Mouse (Mus musculus) megakaryocyte-erythroid progenitor cell, adult 5-6 weeks (primary cell): ENCODE measurements around the gene Tprg. TPM values are rescaled to one million over a fixed set of nuclear protein-coding genes. Genes with fewer than 3 reads are reported as not detected.

Experiments
- ATAC-seq: replicated peaks from 2 replicates; pipeline ENCODE4 v1.8.0; 2016; ENCODE audit warnings: mild to moderate bottlenecking, inconsistent platforms; ENCODE audit not compliant: severe bottlenecking, poor library complexity, low FRiP score, low TSS enrichment
- total RNA-seq, 2 experiments: library from RNA; stranded (forward) in 1 of 2; stranded (reverse) in 1 of 2; fragments of 200-1000, 215-1000 nt in 1 of 2; fragments of >200 nt in 1 of 2; fragmentation: Nextera tagmentation in 1 of 2; gene quantifications; 2 replicates each; pipeline ENCODE4 v1.2.3; 2014 to 2017

Tprg gene
- total RNA-seq, 2 experiments from 2014 or later: not detected

DNA sequence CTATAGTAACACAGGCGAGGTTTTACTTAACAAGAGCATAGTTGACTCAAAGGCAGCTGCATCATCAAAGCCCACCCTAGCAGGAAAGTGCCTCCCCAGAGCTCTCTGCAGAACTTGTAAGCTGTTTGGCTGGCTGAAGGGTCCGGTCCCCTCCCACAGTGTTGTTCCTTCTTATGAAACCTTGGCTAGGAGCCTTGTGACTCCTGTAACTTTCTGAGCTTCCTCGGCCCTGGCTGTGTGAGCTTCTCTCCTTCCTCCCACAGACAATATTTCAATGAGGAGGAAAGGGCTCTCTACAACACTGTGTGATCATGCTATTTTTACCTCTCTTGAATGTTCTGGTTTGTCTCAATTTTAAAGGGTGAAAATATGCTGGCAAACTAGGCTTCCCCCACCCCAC, 28.5 kb downstream of the Tprg start:
- no peak for ATAC-seq

DNA sequence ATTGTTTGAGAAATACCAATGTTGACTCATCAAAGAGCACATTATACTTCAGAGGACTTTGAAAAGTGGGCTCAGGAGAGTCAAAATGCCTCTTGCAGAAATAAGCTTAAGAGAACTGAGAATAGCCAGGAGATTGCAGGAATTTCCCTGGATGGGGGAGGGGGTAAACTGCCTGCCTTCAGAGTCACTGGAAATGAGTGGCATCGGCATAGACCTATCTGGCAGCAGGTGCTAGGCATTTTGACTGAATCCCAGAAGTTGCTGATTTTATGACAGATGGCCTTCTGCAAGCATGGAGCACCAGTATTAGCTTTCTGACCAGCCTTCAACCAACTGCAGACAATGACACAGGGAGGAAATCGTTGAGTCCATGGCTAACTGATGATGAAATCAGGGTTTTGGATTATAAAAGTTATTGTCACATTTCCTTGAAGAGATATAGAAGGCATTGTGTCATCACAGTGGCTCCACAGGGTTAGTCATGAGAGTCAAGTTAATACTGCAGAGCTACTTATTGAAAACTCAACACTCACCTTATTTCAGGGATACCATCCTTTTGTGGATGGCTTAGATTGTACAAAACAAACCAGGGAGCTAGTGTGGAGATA, 39.1 kb downstream of the Tprg start:
- ATAC-seq: no peak

DNA sequence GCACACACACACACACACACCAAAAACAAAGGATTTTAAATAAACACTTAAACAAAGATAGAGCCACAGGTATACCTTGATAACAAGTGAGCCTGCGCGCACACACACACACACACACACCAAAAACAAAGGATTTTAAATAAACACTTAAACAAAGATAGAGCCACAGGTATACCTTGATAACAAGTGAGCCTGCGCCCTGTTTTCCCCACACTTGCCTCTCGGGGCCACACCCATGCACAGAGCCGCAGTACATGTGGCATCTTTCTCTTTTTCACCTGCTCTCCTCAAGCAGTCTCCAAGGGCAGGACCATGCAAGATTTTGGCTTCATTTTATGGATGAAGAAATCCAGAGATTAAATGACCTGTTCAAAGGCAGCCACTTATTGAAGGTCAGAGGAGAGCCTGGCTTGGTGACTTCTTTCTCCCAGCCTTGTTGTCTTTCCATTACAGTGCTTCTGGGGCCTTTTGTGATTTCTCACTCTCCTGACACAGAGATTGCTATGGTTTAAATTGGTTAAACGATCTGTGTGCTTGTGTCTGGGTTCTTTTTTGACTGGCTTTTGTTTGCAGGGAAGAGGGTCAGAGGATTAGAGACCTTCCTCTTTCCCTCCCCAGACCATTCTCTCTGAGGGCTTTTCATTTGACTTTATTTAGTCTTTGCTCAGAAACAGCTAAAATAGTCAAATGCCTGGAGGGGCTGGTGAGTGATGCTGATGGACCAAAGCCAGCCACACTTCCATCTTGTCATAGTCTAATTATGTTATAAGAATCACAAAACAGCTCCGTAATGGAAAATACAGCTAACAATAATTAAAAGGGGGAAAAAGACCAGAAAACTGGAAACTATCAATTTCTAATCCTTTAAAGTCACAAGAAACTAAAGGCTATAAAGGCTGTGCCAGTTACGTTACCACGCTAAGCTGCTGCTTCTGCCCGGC, 46.9 kb downstream of the Tprg start:
- ATAC-seq: no peak

DNA sequence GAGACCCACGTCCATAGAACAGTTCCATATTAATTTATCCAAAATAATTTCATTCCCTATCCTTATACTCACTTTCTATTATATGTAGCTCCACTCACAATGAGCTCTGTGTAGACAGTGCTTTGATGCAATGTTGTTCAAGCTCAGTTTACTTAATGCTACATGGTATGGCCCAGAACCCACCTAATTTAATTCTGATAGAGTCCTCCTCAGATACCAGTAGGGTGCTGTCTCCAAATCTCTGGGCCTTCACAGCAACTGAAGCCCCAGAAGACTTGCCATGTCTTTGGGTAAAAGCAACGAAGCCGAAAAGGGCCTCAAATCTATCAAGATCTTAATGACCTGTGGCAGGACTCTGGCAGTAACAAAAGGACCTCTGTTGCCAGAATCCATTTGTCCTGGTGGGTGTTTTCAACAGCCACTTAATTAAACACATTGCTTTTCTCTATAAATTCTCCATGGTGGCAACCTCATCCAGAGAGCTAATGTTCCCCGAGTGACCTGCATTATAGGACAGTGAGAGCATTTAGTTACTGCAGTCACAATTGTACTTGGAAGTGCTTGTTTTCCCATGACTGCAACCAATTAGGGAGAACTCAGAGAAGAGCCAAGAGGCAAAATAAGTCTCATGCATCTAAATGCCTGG, 48.6 kb downstream of the Tprg start:
- no peak for ATAC-seq

DNA sequence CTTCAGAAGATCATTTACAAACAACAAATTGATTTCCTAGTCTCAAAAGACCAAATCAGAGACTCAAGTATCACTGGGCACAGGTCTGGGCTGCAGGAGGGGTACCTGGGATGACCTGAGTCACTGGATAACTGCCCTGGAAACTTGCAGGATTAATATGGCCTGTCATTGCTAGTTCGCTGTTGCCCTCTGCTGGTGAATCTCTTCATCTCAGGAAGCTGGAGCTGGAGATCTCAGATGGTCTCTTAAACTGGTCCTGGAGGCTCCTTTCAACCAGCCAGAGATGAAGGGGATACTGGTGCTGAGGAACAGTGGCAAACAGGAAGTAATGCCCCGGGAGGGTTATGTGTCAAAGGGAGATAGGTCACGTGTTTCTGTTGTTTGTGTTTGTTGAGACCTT, 63.0 kb downstream of the Tprg start:
- peak; percentile 65; the same call in 1 of the 2 replicates for ATAC-seq

DNA sequence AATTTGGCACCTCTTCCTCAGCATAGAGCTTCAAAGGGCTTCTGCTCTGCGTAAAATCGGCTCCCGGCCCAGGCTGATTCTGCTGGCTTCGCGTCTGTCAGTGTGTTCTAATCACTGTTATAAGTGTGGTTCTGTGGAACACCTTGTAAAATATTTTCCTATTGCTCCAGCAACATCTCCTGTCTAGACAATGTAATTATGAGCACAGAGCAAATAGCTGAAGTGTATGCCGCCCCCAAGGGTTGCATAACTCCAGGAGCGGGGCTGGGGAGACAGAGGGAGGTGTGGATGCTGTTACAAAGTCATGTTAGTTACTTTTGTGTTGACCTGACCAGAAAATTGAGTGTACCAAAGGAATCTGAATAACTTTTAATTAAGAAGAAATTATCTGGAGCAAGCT, 81.2 kb downstream of the Tprg start:
- no peak for ATAC-seq

DNA sequence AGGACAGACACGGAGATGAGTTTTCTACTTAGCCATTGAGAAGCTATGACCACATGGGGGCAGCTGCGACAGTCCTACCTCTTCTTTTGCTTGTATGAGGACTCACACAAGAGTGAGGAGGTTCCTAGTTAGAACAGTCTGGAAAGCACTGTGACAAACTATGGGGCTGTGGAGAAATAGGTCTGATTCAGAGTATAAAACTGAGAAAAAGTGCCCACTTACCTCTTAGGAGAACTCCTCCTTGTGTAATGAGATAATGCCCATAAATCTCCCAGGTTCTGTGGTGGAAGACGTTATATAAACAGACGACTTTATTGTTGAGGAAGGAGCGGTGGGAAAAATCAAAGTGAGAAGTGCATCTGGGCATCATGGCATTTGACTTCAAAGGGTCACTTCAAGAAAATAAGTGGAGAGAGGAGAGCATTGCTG, 83.4 kb downstream of the Tprg start:
- no peak for ATAC-seq

DNA sequence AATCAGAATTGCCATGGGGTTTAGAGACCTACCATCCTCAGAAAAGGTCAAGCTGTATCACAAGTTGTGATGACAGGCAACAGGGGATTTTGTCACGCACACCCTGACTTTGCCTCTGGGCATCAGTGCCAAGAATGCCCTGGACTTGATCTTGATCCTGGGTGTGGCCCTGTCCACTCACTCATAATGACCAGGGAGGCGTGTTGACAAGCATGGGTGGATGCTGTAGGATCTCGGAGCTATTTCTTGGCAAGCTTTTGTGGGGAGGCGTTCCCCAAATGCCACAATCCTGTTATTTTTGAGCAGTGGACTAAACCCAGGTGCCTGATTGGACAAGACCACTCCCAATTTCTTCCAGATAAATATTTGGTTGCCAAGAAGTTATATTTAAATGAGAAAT, 87.5 kb downstream of the Tprg start:
- ATAC-seq: no peak

DNA sequence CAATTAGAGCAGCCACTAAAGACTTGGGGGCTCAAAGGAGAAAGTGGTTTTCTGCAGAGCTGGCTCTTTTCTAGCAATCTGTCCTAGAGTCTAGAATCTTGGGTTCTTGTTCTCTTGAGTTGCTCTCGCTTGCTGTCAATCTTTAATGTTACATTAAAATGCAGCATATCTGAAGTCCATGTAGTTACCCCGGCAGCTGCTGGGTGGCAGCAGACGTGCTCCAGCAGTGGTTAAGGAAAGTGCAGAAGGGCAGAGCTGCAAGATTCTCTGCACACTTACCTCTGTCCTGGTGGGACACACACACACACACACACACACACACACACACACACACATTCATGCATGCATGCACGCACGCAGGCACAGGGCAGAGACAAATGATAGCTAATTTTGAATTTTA, 88.2 kb downstream of the Tprg start:
- ATAC-seq: no peak

DNA sequence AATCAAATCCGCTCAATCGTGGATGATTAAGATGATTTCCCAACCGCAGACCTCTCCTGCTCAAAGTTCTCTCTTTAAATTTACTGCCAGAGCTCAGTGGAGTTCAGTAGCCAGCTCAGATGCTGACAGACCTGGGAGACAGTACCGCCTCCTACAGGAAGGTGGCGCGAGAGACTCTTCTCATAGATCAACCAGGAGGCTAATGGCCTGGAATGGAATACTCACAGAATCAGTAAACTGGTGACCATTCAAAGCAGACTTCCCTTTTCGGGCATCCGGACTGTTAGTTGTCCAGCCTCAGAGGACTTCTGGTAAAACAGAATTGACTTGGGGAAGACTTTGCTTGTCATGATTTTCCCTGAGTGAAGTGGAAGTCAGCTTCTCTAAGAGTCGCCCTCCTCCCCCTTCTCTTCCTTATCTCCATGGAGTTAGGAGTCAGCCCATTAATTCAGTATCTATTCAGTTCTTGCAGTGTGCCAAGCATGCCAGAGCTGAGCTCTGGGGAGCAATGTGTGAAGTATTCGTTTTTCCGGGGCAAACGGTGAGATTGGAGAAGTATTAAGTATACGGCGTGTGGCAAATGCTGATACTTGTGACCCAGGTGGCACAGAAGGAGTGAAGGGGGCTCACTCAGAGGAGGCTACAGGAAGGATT, 90.2 kb downstream of the Tprg start:
- ATAC-seq: peak; percentile 89

DNA sequence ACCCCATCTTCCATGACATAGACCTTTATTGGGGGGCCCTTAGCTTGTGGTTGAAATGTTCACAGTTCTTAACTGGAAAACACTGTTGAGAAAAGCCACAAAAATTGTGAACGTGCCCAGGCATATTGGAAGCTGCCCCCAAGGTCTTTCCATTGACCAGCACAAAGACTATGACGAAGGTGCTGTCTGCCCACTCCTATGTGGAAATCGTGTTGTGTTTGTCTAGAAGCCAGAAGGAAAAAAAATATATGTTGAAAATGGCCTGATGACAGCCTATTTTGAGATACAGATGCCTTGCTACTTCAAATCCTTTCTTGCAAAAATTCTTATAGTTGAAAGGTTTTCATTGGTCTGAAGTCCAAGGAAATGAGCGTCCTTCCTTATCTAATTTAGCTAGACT, 91.1 kb downstream of the Tprg start:
- ATAC-seq: no peak

DNA sequence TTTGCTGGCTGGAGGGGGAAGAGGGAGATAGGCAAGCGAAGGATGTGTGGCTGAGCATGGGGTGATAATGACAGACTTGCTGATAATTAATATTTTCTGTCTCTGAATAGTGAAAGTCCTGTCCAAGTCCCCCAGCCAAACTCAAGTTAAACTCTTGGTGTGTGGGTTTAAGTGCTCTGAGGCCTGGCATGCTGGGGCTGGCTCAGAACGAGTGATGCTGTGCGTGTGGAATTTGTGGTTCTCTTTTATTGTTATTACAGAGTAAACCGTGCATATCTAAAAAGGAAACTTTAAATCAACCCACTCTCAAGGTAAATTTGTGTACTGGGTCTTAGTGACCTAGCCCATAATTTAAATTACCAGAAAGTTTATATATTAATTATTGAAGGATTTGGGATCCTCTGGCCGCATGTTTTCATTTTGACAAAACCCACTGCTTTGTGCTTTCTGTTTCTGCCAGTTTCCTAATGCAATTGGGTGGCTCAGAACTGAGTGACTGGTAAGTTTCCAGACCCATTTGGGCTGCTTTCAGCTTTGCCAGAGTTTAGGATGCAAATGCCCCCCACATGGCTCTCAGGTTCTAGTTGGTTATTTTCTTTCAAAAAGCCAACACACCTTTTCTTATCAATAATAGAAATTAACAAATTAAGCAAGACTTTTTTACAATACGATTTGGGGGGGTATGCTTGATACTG, 99.0 kb downstream of the Tprg start:
- no peak for ATAC-seq

DNA sequence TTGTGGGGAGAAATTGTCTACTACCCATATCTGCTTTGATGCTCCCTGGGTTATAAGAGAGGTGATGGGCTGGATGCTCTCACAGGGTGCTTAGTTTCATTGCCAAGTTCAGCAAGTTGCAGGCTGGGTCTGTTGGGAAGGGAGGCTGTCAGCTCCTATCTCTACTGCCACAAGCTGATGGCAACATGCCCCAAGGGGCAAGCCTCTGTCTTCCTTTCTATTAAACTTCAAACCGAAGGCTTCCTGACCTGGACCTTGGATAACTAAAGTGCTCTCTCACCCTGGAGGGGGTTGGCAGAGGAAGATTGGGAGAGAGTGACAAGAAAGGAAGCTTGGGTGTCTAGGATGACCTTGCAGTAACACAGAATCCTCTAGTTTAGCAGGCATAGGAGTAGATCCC, 108.1 kb downstream of the Tprg start:
- no peak for ATAC-seq

DNA sequence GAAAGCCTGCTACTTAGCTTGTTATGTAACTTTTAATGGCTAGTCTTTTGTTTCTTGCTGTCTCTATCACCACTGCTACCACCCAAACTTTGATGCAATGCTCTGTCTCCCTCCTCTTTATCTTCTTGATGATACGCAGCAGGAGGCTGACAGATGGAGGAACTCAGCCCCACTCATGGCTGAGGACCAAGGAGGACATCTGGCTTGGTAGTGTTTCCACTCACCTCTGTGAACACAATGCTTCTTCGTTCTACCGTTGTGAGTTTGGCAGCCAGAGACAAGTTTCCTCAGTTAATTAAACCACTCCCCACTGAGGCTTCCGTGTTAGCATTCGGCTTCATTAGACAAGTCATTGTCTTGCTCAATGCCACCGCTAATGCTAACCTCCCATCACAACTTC, 117.5 kb downstream of the Tprg start:
- no peak for ATAC-seq

DNA sequence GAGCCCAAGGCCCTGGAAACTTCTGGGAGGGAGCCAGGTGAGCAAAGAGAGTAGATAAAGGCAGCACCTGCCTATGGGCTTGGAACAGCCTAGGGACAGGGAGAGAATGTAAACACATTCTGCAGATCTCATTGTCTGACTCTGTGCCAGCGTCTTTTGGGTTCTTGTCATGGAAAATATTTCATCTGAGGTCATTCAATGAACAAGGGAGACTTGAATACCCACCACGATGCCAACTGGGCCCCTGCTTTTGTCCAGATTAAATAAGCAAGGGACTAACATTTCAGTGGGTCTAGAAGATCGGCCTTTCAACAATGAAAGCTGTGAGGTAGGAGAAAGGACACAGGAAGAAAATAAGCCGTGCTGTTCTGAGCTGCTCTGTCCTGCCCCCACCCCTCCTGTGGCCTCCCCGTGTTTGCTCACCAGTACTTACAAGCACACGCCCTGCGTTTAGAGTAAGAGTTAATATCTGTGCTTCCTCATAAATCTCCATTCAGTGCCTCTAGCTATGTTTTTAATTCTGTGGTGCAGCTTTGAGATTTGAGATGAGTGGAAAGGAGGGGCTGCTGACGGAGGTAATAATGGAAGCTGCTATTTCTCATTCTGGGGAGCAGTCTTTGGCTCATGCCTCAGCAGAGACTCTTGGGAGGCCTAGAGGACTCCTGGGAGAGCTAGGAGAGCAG, 120.7 kb downstream of the Tprg start:
- no peak for ATAC-seq

DNA sequence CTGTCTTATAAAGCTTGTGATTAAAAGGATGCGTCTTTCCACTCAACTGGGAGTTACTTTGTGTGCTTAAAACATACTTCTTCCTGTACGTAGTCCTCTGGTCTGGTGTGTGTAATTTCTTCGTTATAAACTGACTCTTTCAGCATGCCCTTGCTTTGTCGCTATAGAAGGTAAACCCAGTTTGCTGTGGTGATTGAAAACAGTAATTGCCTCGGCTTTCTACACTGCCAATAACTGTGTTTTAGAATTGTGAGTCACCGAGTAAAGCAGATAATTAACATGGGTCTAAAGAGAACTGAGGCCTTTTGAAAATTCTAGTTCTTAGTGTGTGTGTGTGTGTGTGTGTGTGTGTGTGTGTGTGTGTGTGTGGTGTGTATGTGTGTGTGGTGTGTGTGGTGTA, 121.4 kb downstream of the Tprg start:
- no peak for ATAC-seq

DNA sequence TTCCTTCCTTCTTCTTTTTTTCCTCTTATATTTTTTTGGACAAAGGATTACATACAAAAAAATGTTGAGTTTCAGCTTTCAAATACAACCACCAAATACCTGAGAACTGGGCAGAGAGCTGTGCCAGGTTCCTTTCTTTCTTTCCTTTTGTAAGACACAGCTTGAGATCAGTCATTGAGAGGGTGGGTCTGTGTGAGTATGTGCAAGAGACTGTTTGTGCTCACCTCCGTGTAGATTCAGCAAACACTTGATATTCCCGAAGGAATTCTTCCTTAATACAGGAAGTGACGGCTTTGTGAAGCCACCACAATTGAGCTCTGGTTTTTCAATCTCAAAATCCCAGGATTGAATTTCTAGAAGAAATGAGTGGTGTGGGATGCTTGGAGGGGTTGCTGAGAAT, 124.7 kb downstream of the Tprg start:
- ATAC-seq: no peak

DNA sequence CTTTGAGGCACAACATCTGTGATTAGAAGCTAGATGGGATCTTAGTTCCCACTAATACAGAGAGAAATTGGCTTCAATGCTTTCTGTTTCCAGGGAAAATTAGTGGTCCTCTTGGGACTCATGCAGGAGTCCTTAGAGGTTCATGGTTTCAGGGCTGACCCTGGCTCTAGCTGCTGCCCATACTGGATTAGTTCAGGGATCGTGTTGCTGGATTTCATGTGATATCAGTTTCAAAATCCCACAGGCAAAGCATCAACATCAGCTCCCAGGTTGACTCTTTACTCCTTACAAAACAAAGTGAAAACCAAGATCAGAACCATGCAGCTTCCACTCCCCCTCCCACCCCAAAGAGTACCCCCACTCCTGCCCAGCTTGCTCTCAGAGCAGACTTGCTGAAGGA, 127.3 kb downstream of the Tprg start:
- ATAC-seq: no peak

DNA sequence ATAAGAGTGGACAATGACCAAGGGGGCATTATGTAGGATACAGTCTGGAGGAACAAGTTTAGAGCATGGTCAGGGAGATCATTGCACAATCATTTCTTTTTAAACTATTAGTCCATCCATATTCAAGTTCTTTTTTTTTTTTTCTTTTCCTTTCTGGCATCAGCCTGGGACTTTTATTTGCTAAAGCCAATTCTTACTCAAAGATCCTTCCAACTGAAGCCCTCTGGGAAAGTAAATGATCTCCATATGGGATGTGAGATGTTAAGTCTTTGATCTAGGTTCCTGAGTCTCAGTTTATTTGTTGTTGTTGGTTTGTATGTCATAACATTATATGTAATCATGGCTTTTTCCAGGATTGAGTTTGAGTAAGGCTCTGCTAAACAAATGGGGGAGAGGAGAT, 128.6 kb downstream of the Tprg start:
- no peak for ATAC-seq
